Mouse (Mus musculus): ENCODE data around the gene Gatd1.

GRCm38 (mm10) chr7:141373611-141374010 is 40.3 kb downstream of the Gatd1 start:
- TF ChIP-seq GATA1 (IDR thresholded peaks at IDR 0.05; ENCODE audit: borderline replicate concordance, low read length) (no peak), FLI1 (IDR thresholded peaks at IDR 0.05; ENCODE audit: low read length) (no peak)
